Mouse (Mus musculus) bone marrow, adult 2 months (tissue): ENCODE measurements around the gene Gm12394. TPM values are rescaled to one million over a fixed set of nuclear protein-coding genes. Genes with fewer than 3 reads are reported as not detected.
A peak's percentile ranks its signal among the peaks of the same experiment; 100 is the strongest.
"Not testable (repeated sequence)": the region's sequence is repeated elsewhere in the genome, so short reads cannot be mapped to it uniquely, and the experiment has no call there.

Experiments used
- H3K27ac ChIP-seq: fragments of 200-500 bp; 2 replicates; pipeline ENCODE4 v1.5.1; 2012; ENCODE audit warnings: low read depth, mild to moderate bottlenecking, control low read depth, inconsistent platforms, low read length; ENCODE audit not compliant: control insufficient read depth, poor library complexity, insufficient read depth
- H3K4me1 ChIP-seq: fragments of 200-500 bp; 2 replicates; pipeline ENCODE4 v1.6.1; 2011; ENCODE audit warnings: low read length; ENCODE audit not compliant: control insufficient read depth, insufficient read depth
- H3K4me3 ChIP-seq: fragments of 200-500 bp; replicated peaks from 2 replicates; pipeline ENCODE3; 2011; ENCODE audit warnings: mild to moderate bottlenecking, low read depth, low read length, control low read depth; ENCODE audit not compliant: control insufficient read depth
- CTCF ChIP-seq: fragments of 200-500 bp; IDR thresholded peaks from 2 replicates; pipeline ENCODE4 v1.5.1; 2011; ENCODE audit warnings: low read length, control low read depth; ENCODE audit not compliant: control insufficient read depth, insufficient read depth
- POLR2A ChIP-seq: fragments of 200-500 bp; IDR thresholded peaks from 2 replicates; pipeline ENCODE4 v1.6.1; 2011; ENCODE audit warnings: low read depth, mild to moderate bottlenecking, control low read depth, low read length, borderline replicate concordance; ENCODE audit not compliant: control insufficient read depth
- WGBS: fragments of 180-500 bp; shearing (Covaris S2); methylation state at CpG from one replicate; pipeline ENCODE4 v1.1.7; 2018; 5-methylcytosine and 5-hydroxymethylcytosine counted together
- polyA plus RNA-seq: library from polyadenylated mRNA; stranded (reverse); fragments of >200 nt; gene quantifications from 2 replicates; pipeline ENCODE4 v1.2.4, GENCODE M21; 2011; ENCODE audit warnings: low replicate concordance; ENCODE audit not compliant: missing spikeins, insufficient read depth, insufficient read length

The Gm12394 gene
- polyA plus RNA-seq, 1 experiment: not detected

GRCm38 (mm10) chr4:42872746-42873435, 16.3 kb upstream of the Gm12394 start:
- TF ChIP-seq CTCF (no peak), POLR2A (no peak)
- Histone ChIP-seq H3K4me3 (no peak overlapping the region), H3K27ac (no peak overlapping the region), H3K4me1 (no peaks in the 10 kb centered on the region; the same call in 1 of the 2 replicates)
- 83% methylated on average over 16 of the region's 16 CpGs for WGBS

GRCm38 (mm10) chr4:42872151-42872550, 15.6 kb upstream of the Gm12394 start:
- Histone ChIP-seq H3K27ac (no peak overlapping the region), H3K4me3 (no peak overlapping the region), H3K4me1 (no peaks in the 10 kb centered on the region; the same call in 1 of the 2 replicates)
- TF ChIP-seq POLR2A (no peak), CTCF (no peak)
- 84% methylated on average over 7 of the region's 7 CpGs for WGBS

GRCm38 (mm10) chr4:42870748-42871147, 14.2 kb upstream of the Gm12394 start:
- no peak overlapping the region for H3K4me3 ChIP-seq
- WGBS: 72% methylated on average over 5 of the region's 5 CpGs
- TF ChIP-seq POLR2A (no peak), CTCF (no peak)
- H3K4me1 ChIP-seq: no peaks in the 10 kb centered on the region; the same call in 1 of the 2 replicates
- H3K27ac ChIP-seq: no peak overlapping the region

- Histone ChIP-seq H3K27ac (no peak overlapping the region), H3K4me3 (peak overlapping the region; percentile 4), H3K4me1 (no peaks in the 10 kb centered on the region; the same call in 1 of the 2 replicates)
- TF ChIP-seq CTCF (no peak), POLR2A (no peak)
- WGBS: 90% methylated on average over 5 of the region's 5 CpGs
Measured at GRCm38 (mm10) chr4:42868193-42868592, 11.6 kb upstream of the Gm12394 start.

- H3K27ac ChIP-seq: peak overlapping the region; percentile 68
- H3K4me1 ChIP-seq: no peaks in the 10 kb centered on the region; the same call in 1 of the 2 replicates
- 62% methylated on average over 3 of the region's 3 CpGs for whole genome bisulfite sequencing
Measured at GRCm38 (mm10) chr4:42867390-42867789, 10.8 kb upstream of the Gm12394 start.

GRCm38 (mm10) chr4:42863487-42863886, 6.9 kb upstream of the Gm12394 start:
- not testable (repeated sequence) for H3K4me1 ChIP-seq, H3K4me3 ChIP-seq, H3K27ac ChIP-seq
- 73% methylated on average over 5 of the region's 5 CpGs for WGBS

More at GRCm38 (mm10) chr4:42867390-42867789, 10.8 kb upstream of the Gm12394 start:
- no peak for TF ChIP-seq POLR2A
- no peak for TF ChIP-seq CTCF
- no peak overlapping the region for H3K4me3 ChIP-seq

GRCm38 (mm10) chr4:42860483-42860882, 3.9 kb upstream of the Gm12394 start:
- H3K4me3 ChIP-seq, H3K4me1 ChIP-seq: not testable (repeated sequence)
- H3K27ac ChIP-seq: peak overlapping the region; percentile 90
- WGBS: 62% methylated on average over 9 of the region's 9 CpGs

- not testable (repeated sequence) for H3K4me1 ChIP-seq, H3K27ac ChIP-seq, H3K4me3 ChIP-seq
- WGBS: 87% methylated on average over 1 of the region's 1 CpGs
Measured at GRCm38 (mm10) chr4:42853788-42854187, 2.8 kb downstream of the Gm12394 start, which contains the start of gene Fam205a1. Gene Fam205a1, minus strand, starts transcription at chr4:42853888.

- H3K4me1 ChIP-seq, H3K4me3 ChIP-seq, H3K27ac ChIP-seq: not testable (repeated sequence)
- WGBS: no CpG with 5 or more reads among the region's 5 CpGs
Measured at GRCm38 (mm10) chr4:42773893-42774292, 82.7 kb downstream of the Gm12394 start, which contains the start of gene Ccl21a. Gene Ccl21a, minus strand, starts transcription at chr4:42773993.

- not testable (repeated sequence) for H3K4me3 ChIP-seq, H3K27ac ChIP-seq, H3K4me1 ChIP-seq
- no CpG with 5 or more reads among the region's 6 CpGs for WGBS
Measured at GRCm38 (mm10) chr4:42756477-42756876, 100.1 kb downstream of the Gm12394 start, which contains the start of gene Ccl19. Gene Ccl19, minus strand, starts transcription at chr4:42756577.

- H3K4me3 ChIP-seq, H3K4me1 ChIP-seq, H3K27ac ChIP-seq: not testable (repeated sequence)
- no CpG with 5 or more reads among the region's 13 CpGs for WGBS
Measured at GRCm38 (mm10) chr4:42735245-42735644, 121.3 kb downstream of the Gm12394 start, which contains the start of gene 4930578G10Rik. Gene 4930578G10Rik, plus strand, starts transcription at chr4:42735545.
